Mouse (Mus musculus): ENCODE data around the gene Gm42372. TPM values are rescaled to one million over a fixed set of nuclear protein-coding genes. Genes with fewer than 3 reads are reported as not detected.

Gene Gm42372
- total RNA-seq, 4 experiments from 2014 or later = not detected

DNA sequence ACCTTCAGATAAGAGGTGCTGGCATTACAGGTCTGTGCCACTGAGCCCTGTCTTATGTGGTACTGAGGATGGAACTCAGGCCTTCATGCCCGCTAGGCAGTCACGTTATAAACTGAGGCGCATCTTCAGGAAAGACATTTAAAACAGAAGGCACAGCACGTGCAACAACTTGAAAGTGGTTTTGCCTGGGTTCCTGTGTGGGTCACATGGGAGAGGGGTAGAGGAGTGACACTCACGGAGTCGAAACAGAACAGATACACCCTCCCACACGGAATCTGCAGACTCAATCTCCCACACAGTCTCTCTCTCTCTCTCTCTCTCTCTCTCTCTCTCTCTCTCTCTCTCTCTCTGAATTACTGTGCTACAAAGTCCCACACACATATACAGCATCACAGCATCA, 47.4 kb downstream of the Gm42372 start:
- no peak for DNase-seq (ENCODE audit: low spot score in 2 of 2)

Other genes starting within 250 kb of the Gm42372 start
- 10 to 100 TPM; 37.0 to 54.4 (median 47.1) TPM for gene Ap2s1, start 244.7 kb upstream of the Gm42372 start, total RNA-seq (2022)
- gene Slc1a5, start 201.7 kb upstream of the Gm42372 start, total RNA-seq (2022) = 10 to 100 TPM in 3 of 4 experiments, 1 to 10 TPM in 1; 8.7 to 30.2 (median 14.9) TPM
- gene Strn4, start 167.2 kb upstream of the Gm42372 start, total RNA-seq (2022) = 10 to 100 TPM; 11.0 to 15.6 (median 14.0) TPM
- 10 to 100 TPM; 55.5 to 67.9 (median 62.9) TPM for gene Fkrp, start 166.4 kb upstream of the Gm42372 start, total RNA-seq (2022)
- 1 to 10 TPM; 2.5 to 4.1 (median 3.4) TPM for gene Prkd2, start 140.2 kb upstream of the Gm42372 start, total RNA-seq (2022)
- gene Dact3, start 107.8 kb upstream of the Gm42372 start, total RNA-seq (2022) = 1 to 10 TPM in 2 of 4 experiments, under 1 TPM in 2; 0.87 to 1.4 (median 1.1) TPM
- gene Gng8, start 91.3 kb upstream of the Gm42372 start, total RNA-seq (2022) = under 1 TPM in 1 of 4 experiments, not detected in 3; 0.36 TPM
- gene Ptgir, start 76.6 kb upstream of the Gm42372 start, total RNA-seq (2022) = under 1 TPM; 0.62 to 0.97 (median 0.93) TPM
- 100 to 1,000 TPM; 386 to 534 (median 424) TPM for gene Calm3, start 59.0 kb upstream of the Gm42372 start, total RNA-seq (2022)
- under 1 TPM; 0.24 to 0.76 (median 0.41) TPM for gene Pnmal2, start 38.4 kb upstream of the Gm42372 start, total RNA-seq (2022)
- under 1 TPM in 1 of 4 experiments, not detected in 3; 0.07 TPM for gene Pnmal1, start 23.4 kb upstream of the Gm42372 start, total RNA-seq (2022)
- under 1 TPM; 0.60 to 0.94 (median 0.76) TPM for gene Ccdc8, start 9.6 kb downstream of the Gm42372 start, total RNA-seq (2022)
- 10 to 100 TPM; 53.5 to 62.3 (median 60.6) TPM for gene Ppp5c, start 44.8 kb downstream of the Gm42372 start, total RNA-seq (2022)
- 1 to 10 TPM in 2 of 4 experiments, under 1 TPM in 2; 0.75 to 1.7 (median 1.00) TPM for gene Hif3a, start 79.3 kb downstream of the Gm42372 start, total RNA-seq (2022)
- under 1 TPM in 2 of 4 experiments, not detected in 2; 0.09 to 0.15 TPM for gene Psg16, start 91.0 kb downstream of the Gm42372 start, total RNA-seq (2022)
- gene Ceacam3, start 167.2 kb downstream of the Gm42372 start, total RNA-seq (2022) = not detected
- not detected for gene Psg29, start 220.4 kb downstream of the Gm42372 start, total RNA-seq (2022)